ENCODE assay signal across 17 mouse cellular contexts in the genomic region with DNA sequence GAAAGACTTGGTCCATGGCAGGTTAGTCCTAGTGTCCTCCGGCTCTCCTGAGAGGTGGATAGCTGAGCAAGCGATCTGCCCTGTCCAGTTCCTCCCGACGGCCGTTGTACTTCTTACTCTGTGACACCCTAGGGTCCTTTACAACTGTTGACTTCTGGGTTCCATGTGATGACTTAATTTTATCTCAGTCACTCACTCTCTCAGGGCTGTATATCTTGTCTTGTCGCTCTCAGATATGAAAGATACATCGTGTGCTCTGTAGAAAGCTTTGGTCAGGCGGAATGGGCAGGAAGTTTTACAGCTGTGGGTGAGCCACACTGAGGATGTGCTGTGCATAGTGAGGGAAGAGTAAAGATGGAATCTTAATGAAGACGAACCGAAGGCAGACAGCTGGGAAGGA.
"Had no signal": no experiment of that assay in that cellular context is flagged by ENCODE, and none has a peak within 500 bp of the region (broad histone marks: within the 10 kb centered on the region; RNA-seq: fewer than 3 reads in every experiment).

No protein-coding gene starts in this region.

- DNase-seq: kidney, adult 8-10 months; kidney, postnatal 36 days; layer of hippocampus, adult 9-11 months; layer of hippocampus, postnatal 36 days; left cerebral cortex, postnatal 4 days; lung, adult 18-20 months; lung, postnatal 4 days; retina, postnatal 1 day; right cerebral cortex, postnatal 4 days; thymus, postnatal 4 days had no signal

- H3K36me3 ChIP-seq: limb, embryonic 13.5 days; midbrain, embryonic 15.5 days; neural tube, embryonic 13.5 days had no signal

- H3K9me3 ChIP-seq: limb, embryonic 13.5 days; megakaryocyte, embryonic 14.5 days; midbrain, embryonic 15.5 days; neural tube, embryonic 13.5 days had no signal

- H3K4me3 ChIP-seq: limb, embryonic 13.5 days; megakaryocyte, embryonic 14.5 days; midbrain, embryonic 15.5 days; neural tube, embryonic 13.5 days had no signal

- H3K9ac ChIP-seq: limb, embryonic 13.5 days; midbrain, embryonic 15.5 days; neural tube, embryonic 13.5 days had no signal

- H3K27me3 ChIP-seq: limb, embryonic 13.5 days; megakaryocyte, embryonic 14.5 days; midbrain, embryonic 15.5 days; neural tube, embryonic 13.5 days had no signal

- ATAC-seq: inflammation-experienced regulatory T-cells, adult 6 months; intestine, postnatal 0 days; lung, postnatal 0 days had no signal

- H3K27ac ChIP-seq: limb, embryonic 13.5 days; midbrain, embryonic 15.5 days; neural tube, embryonic 13.5 days had no signal

- H3K4me2 ChIP-seq: limb, embryonic 13.5 days; midbrain, embryonic 15.5 days; neural tube, embryonic 13.5 days had no signal
